Mouse (Mus musculus) hindlimb bud, embryonic 11.5 days (tissue): ENCODE measurements around the gene Ilf2.
A peak's percentile ranks its signal among the peaks of the same experiment; 100 is the strongest.

Source experiments
- DNase-seq: peaks from one replicate; pipeline ENCODE4 v3.0.0-alpha.2; 2012; ENCODE audit warnings: low read depth, low spot score; ENCODE audit errors: extremely low spot score

The Ilf2 gene

DNA sequence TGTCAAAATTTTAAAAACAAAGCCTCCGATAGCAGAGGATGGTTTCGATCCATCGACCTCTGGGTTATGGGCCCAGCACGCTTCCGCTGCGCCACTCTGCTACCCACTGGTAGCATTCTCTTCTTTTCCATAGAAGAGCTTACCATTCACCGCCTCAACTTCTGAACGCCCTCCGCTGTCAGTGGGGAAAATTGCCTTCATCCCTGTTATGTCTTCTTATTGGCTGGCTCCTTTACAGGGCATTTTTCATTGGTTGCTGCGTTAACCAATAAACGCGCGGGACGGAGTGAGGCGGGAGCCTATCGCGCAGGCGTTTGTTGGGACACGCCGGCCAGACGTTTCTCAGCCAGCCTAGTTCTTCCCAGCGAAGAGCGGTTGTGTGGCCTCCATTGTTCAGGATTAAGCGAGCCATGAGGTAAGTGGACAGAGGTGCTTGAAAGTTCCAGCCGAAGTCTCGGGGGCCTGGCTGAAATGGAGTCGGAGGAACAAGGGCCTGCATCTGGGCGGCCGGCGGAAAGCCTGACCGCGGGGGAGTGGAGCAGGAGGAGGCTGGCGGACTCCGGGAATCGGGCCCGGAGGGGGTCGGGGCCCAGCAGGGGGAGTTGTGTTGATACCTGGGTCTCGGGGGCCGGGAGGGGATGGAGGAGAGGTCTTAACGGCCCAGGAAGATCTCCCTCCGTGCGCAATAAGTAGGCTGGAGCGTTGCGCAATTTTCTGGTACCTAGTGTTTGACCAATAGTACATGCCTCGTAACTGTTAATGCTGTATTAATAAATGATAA, at the start of gene Ilf2:
TSS of gene Ilf2 (plus strand) at position 296 of the 781 bp plus-strand sequence.
- peak; percentile 99 for DNase-seq

DNA sequence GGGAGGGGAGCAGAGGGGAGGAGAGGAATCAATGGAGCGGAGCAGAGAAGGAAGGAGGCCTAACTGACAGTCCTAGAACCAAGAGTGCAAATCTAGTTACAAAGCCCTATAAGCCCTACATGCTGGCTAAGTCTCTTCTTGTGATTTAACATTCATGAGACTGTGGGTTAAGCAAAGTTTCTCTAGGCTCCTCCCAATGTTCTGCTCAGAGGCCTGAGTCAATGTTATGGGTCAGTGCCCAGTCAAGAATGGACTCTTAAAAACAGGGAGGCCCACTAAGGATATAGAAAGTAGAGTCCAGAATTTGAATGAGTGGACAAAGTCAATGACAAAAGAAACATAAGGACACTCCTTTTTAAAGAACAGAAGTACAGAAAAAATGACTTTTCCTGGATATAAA, 48.4 kb upstream of the Ilf2 start:
- no peak for DNase-seq

DNA sequence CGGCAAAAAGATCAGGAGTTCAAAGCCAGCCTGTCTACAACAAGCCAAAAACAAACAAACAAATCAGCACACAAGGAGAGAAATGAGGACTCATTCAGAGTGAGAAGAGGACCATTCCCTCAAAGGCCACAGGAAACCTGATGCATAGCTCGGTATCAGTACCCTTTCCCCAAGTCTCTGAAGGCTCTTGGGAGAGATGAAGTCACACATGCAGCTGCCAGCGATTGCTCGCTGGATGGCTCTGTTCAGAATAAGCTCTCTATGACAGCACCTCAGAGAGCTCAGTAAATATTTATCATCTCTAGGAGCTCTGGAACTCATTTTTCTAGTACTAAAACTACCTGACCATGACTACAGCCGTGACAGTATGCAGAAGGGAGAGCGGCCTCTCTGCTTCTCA, 47.7 kb upstream of the Ilf2 start:
- DNase-seq = no peak

GRCm38 (mm10) chr3:90429576-90429975, 46.4 kb upstream of the Ilf2 start:
- no peak for DNase-seq

DNA sequence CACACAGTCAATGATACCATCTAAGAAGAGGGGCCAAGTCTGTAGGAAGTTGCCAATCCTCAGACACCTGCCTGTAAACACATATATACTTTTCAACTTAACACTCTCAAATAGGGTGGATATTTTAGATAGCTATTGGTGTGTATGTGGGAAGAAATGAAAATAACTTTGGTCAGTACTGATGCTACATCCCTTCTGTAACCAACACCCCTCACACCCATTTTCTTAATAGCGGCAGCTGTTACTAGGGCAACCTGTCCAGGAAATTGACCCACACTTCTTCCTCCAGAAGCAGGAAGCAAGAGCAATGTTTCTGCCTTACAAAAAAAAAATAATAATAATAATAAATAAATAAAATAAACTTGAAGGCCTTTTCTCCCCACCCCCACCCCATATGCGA, 43.6 kb upstream of the Ilf2 start:
- no peak for DNase-seq

- no peak for DNase-seq
These were observed 43.1 kb upstream of the Ilf2 start for GRCm38 (mm10) chr3:90432811-90433219.

GRCm38 (mm10) chr3:90433381-90434020, 42.4 kb upstream of the Ilf2 start, which contains the start of gene Ints3:
TSS of gene Ints3 (minus strand) at chr3:90433622.
- peak; percentile 97 for DNase-seq

DNA sequence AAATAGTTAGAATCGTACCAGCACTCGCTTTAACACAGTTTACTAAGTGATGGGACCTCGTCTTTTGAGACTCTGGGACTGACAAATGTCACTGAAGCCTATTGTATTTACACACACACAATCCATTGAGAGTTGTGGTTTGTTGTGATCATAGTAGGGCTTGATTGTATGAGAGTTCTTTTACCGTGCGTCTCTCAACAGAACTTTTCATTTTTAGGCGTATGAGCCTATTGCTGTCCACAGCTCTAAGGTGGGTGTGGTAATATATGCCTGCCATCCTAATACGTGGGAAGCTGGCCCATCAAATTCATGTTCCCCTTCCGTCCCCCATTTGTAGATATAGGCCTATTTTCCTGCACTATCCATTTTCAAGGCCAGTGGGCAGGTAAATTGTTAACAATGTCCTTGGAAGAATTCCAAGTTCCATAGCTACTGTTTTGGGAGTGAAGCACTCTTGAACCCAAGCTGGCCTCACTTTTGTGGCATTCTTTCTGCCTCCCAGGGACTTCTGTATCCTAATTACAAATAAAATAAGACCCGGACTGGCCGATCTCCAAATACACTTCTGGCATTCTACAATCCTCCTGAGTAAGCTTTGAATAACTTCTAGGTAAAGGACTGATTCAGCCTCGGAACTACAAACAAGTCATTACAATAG, 41.7 kb upstream of the Ilf2 start:
- no peak for DNase-seq

DNA sequence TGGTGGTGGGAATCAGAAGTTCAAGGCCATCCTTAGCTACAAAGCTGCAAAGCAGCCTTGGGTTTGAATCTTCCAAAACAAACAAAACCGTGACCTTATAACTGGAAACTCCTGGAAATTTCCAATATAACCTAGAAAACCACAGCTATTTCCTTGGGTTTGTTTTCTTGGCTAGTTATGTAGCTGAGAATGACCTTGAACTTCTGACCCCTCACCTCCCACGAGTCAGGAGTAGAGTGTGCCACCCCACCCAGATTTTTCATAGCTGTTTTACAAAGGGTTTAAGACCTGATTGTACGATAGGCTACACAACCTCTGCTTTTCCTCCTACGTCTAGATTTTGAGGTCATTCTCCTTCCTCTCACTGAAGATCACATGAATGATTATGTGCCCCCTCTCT, 38.8 kb upstream of the Ilf2 start:
- no peak for DNase-seq

DNA sequence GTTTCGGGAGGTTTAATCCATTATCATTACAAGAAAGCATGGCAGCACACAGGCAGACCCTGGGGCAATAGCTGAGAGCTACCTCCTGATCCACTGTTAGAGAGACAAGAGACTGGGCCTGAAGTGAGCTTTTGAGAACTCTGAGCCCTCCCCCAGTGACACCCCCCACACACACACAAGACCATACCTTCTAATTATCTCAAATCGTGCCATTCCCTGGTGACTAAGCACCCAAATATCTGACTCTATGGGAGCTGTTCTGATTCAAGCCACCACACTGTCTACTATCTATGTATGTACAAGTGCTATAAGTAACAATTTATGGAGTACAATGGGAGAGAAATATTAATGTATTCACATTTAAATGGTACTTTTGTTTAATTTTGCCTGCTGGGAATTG, 35.2 kb upstream of the Ilf2 start:
- DNase-seq = no peak

GRCm38 (mm10) chr3:90443977-90444376, 31.9 kb upstream of the Ilf2 start:
- no peak for DNase-seq

- no peak for DNase-seq
These were observed 30.3 kb upstream of the Ilf2 start for GRCm38 (mm10) chr3:90445417-90446200.

- peak; percentile 77 for DNase-seq
These were observed 29.4 kb upstream of the Ilf2 start for GRCm38 (mm10) chr3:90446389-90447122.

- no peak for DNase-seq
These were observed 28.8 kb upstream of the Ilf2 start for GRCm38 (mm10) chr3:90447123-90447494.

GRCm38 (mm10) chr3:90448626-90449025, 27.3 kb upstream of the Ilf2 start:
- no peak for DNase-seq

DNA sequence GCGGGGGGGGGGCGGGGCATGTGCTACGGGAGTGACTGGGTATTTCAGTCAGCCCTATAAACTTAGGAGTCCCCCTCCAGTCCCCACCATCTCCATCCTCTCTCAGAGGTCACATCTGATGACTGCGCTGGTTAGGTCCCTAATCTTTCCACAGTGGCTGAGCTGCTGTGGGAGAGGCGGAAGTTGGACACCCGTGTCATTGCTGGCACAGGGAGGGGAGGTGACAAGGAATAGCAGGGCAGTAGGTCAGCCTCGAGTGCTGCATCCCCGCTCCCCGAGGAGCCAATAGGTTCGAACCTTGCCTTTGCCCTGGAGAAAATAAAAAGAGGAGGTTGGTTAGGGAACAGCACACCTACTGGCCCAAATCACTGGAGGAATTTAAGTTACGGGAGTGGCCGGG, 25.1 kb upstream of the Ilf2 start:
- DNase-seq = no peak

- DNase-seq = no peak
These were observed 24.4 kb upstream of the Ilf2 start for GRCm38 (mm10) chr3:90451396-90452095.

DNA sequence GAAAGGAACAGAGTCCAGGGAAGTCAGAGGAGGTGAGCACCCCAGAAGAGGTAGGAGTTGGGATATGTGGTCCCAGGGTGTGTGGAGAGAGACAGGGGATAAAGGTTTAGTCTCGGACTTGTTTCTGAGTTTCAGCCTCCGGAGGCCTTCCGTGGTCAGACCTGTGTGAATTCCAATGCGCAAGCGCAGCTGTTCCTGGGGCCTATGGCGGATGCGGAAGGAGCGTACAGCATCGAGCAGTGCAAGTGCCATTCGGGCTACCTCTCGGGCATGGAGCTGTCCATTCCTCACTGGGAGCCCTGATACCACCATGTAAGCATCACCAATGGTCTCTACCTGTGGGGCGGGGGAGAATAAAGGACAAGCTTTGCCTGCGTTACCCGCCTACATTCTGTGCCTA, 21.0 kb upstream of the Ilf2 start:
- DNase-seq = no peak

DNA sequence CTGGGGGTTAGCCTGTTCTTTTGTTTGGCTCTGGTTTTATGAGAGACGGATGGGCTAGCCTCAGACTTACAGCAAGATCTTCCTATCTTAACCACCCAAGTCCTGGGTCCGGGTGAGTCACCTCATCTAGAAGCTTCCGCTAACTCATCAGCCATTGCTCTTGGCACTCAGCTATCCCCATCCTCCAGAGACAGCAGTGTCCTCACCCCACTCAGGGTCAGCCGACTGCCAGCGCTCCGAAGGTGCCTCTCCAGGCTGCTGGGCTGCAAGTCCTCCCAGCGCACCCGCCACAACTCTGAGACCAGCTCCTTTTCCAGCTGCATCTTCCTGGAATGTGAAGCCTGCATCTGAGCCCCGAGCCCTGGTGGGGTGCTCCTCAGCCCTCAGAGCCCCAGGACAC, 16.2 kb upstream of the Ilf2 start:
- DNase-seq = no peak

GRCm38 (mm10) chr3:90460315-90460714, 15.6 kb upstream of the Ilf2 start:
- DNase-seq = no peak
